Mouse (Mus musculus): ENCODE data around the gene Lpcat3. TPM values are rescaled to one million over a fixed set of nuclear protein-coding genes. Genes with fewer than 3 reads are reported as not detected.
"Not testable (repeated sequence)": the region's sequence is repeated elsewhere in the genome, so short reads cannot be mapped to it uniquely, and the experiment has no call there.

Lpcat3 gene
- total RNA-seq, 4 experiments from 2014 or later: 24.1 to 38.4 (median 31.4) TPM

DNA sequence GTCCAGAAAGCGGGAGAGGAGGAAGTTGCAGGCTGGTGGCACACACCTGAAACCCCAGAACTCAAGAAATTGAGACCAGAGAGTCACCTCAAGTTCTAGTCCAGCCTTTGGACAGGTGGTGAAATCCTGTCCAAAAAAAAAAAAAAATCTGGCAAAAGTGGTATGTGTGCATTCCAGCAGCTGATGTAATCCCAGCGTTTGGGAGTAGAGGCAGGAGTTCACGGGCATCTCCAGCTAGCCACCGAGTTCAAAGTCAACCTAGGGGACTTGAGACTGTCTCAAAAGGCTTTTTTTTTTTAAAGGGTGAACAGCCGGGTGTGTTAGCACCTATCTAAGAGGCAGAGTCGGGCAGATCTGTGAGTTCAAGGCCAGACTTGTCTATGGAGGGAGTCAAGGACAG lies 13.3 kb downstream of the Lpcat3 start:
- DNase-seq (ENCODE audit: low spot score in 2 of 2): no peak

DNA sequence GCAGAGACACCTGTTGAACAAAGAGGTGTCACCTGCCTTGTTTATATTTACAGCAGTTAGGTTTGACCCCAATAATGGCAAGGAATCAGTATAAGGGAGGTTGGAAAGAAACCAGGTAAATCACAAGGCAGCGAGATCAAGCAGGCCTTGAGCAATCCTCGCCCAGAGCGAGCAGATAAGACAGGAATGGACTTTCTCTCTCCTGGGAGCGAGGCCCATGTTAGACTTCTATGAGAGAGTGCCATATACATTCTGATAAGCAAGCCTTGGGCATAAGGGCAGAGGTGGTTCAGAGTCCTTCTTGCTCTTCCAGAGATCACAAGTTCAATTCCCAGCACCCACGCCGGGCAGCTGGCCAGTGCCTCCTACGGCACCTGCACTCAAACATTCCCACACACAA lies 15.9 kb downstream of the Lpcat3 start:
- DNase-seq (ENCODE audit: low spot score in 2 of 2): no peak

DNA sequence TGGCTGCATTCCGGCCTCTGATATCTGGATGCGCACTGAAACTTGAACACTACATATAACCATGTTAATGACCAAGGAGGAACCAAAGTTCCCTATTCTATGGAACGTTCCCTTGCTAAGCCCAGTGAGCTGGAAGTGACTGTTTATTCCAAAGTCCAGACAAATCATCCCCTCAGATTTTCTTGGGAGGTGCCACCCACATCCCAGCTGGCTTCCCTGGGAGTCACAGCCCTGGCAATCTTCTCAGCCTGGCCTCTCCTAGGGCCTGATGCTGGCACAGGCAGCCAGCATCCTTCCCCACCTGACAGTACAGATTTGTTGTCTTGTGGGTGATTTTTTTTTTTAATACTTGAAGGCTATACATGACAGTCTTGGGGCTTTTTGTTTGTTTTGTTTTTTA lies 16.7 kb downstream of the Lpcat3 start:
- DNase-seq (ENCODE audit: low spot score in 2 of 2): no peak

DNA sequence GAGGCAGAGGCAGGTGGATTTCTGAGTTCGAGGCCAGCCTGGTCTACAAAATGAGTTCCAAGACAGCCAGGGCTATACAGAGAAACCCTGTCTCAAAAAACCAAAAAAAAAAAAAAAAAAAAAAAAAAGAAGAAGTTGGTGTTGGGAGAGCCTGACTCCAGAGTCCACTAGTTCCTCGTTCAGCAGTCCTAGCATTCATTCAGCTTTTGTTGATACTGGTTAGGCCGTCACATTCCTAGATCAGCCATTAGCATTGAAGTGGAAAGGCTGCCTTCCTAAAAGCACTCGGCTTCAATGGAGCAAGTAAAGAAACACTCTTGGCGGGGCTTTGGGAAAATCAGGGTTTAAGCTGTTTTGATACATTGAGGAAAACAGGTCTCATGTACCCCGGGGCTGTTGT lies 19.5 kb downstream of the Lpcat3 start:
- DNase-seq (ENCODE audit: low spot score in 2 of 2): not testable (repeated sequence)

- DNase-seq (ENCODE audit: low spot score in 2 of 2): no peak
Measured at GRCm38 (mm10) chr6:124683591-124684417, 21.0 kb downstream of the Lpcat3 start.

DNA sequence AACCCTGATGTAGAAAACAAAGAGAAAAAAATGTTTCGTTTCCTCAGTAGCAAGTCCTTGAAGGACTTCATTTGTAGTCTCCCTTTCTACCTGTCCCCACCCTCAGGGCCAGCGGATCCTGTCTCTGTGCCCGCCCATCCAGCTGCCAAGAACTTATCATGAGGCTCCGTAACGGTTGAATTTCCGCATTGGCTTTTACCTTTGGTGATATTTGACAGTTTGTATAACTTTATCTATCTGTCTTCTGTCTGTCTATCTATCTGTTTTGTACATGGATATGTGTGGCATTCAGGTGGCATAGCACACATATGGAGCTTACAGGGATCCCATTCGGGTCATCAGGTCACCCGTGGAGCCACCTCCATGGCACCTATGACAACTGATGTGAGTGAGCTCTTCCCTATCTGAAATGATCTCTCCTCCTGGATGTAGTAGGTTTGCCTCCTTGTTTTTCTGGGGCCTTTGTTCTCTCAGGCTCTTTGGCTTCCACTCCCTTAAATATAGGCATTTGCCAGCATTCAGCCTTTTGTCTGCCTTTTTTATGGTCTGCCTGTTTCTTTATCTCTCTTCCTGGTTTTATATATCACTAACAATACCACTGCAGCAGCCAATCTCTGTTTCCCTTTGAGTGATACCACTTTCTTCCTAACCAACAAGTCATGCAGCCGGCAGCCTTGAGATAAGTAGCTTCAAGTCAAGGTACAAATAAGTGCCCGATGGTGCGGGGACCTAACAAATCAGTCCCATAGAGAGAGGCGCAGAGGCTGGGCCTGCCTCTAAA lies 23.0 kb downstream of the Lpcat3 start:
- DNase-seq (ENCODE audit: low spot score in 2 of 2): no peak

- not testable (repeated sequence) for DNase-seq (ENCODE audit: low spot score in 2 of 2)
Measured at GRCm38 (mm10) chr6:124686644-124687043, 23.8 kb downstream of the Lpcat3 start.

GRCm38 (mm10) chr6:124688151-124688758 lies 25.4 kb downstream of the Lpcat3 start:
- no peak for DNase-seq (ENCODE audit: low spot score in 2 of 2)

GRCm38 (mm10) chr6:124689011-124689410 lies 26.2 kb downstream of the Lpcat3 start:
- DNase-seq (ENCODE audit: low spot score in 2 of 2): no peak

DNA sequence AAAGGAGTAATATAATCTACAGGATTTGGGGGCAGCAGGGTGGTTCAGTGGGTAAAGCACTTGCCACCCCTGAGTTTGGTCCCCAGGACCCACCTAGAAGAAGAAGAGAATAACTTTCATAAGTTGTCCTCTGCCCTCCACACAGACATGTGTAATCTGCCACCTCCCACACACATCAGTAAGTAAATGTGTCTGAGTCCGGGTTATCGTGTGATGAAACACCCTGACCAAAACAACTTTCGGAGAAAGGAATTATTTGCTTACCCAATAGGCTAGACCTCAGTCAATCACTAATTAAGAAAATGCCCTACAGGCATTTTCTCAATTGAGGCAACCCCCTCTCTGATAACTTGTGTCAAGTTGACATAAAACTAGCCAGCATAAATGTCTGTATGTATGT lies 27.7 kb downstream of the Lpcat3 start:
- DNase-seq (ENCODE audit: low spot score in 2 of 2): no peak

DNA sequence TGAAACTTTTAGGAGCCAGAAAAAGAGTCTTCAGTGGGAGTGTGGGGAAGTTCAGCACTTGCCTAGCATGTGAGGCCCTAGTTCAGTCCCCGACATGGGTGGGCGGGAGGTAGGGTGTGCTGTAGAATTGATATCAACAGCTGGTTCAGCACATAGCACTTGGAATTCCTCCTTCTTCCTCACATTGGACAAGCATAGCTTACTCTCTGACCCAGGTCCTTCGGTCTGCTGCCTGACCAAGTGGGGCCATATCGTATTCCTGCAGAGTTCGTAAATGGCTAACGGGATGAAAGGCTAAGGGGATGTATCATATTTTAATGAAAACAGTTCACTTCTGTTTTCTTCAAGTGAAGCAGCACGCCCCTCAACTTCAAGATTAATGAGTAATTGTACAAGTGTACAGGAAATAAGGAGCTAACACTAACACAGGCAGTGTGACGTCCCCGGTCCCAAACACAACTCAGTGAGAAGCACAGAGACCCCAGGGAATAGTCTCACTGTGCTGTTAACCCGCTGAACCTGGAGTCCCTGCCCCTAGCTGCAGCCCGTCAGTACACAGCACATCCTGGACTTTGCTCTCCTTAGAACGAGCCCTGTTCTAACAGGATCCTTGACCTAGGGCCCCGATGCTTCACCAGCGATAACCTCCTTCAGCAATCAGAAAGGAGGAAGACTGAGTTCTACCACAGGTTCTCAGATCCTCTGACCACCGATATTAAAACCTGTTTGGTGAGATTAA lies 30.6 kb downstream of the Lpcat3 start:
- DNase-seq (ENCODE audit: low spot score in 2 of 2): no peak

DNA sequence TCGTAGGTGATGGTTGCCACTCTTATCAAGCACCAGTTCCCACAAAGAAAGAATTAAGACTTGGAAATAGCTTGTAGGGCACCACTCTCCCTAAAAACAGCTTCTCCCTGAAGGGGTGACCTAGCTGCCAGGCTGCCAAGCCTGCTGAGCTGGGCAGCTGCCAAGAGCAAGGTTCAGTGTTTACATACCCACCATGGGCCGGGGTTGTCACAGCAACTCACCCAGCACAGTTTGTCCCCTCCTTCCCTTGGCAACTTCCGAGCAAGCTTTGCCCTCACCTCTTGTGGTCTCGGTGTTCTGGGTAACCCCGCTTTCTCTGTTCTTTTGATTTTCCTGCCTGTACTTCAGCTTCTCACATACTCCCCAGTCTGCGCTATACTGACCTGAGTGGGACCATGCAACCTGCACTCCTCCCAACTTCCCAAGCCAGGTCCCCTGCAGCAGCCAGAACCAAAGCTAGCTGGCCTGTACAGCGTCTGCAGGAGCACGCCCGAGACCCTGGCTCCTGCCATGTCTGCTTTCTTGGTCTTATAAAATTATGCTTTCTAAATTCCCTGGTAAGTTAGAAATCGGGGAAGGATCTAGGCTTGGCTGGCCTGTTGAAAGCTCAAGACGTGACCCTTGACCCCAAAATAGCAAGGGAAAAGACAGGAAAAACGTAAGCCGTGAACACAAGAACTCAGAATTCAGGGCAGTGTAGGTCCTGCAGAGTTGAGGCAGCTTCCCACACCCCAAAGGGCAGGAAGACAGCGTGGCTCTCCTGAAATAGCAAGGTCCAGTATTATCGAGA lies 31.5 kb downstream of the Lpcat3 start:
- peak; percentile 74 to 80 for DNase-seq (ENCODE audit: low spot score in 2 of 2)

- DNase-seq (ENCODE audit: low spot score in 2 of 2): no peak
Measured at GRCm38 (mm10) chr6:124696441-124697150, 33.8 kb downstream of the Lpcat3 start.

DNA sequence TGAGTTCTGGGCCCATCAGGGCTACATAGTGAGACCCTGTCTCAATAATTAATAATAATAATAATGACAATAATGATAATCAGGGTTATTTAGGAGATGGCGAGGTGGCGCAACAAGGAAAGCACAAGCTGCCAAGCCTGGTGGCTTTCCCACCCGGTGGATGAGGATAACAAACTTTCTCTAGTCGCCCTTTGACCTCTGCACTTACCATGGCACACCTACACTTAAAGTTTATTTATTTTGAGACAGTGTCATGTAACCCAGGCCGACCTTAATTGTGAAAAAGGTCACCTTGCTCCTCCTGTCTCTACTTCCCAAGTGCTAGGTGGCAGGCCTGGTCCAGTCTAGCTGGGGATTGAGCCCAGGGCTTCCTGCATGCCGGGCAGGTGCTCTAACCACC lies 35.9 kb downstream of the Lpcat3 start:
- no peak for DNase-seq (ENCODE audit: low spot score in 2 of 2)

DNA sequence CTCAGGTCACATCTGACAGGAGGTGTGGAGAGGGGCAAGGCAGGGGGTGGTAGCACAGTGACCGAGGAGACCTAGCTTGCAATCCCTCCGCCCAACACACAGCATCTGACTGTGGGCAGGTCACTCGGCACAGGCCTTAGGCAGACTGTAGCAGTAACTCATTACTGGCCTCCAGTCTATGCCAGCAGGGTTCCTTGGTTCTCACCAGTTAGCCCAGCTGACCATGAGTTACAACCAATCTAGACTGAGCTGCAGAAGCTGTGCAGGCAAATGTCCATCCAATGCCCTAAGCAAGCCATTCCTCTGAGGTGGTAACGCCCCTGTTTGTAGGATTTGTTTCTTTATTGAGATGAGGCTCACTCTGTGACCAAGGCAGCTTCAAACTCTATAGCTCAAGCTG lies 36.5 kb downstream of the Lpcat3 start:
- DNase-seq (ENCODE audit: low spot score in 2 of 2): no peak

DNA sequence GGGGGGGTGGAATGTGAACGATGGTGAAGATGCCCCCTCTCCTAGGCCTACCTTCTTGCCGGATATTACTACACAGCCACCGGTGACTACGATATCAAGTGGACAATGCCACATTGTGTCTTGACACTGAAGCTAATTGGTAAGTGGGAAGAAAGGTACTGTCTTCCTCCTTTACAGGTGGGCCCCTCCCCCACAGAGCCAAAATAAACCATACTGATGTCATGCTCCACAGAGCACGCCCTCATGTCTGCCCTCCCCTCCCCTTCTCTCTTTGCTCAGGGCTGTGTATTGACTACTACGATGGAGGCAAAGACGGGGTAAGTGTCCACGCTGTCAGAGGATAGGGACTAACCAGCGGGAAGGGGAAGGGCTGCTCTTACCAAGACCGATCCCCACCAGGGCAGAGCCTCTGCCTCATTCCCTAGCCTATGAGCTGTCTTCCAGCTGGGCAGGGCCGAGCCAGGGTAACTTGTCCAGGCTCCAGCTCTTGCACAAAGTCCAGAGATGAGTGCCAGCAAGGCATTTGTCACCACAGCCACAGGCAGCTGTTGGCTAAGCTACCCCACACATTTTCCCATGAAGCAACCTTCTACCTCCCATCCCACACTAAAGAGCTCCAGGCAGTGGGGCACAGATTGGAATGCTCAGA lies 37.3 kb downstream of the Lpcat3 start:
- DNase-seq (ENCODE audit: low spot score in 2 of 2): peak; percentile 68 to 69

DNA sequence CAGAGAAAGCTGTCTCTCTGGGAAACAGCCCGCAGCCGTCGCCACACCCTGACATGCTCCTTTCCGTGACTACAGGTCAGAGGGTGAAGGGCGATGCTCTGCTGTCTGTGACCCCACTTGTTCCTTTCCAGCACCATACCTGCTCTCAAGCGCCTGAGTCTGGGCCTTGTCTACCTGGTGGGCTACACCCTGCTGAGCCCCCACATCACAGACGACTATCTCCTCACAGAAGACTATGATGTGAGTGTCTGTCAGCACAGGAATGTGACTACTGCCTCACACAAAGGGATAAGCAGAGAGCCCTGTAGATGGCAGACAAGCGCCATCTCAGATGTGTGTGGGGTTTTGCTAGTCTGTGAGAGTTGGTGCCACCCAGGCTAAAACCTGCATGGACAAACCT lies 38.5 kb downstream of the Lpcat3 start:
- DNase-seq (ENCODE audit: low spot score in 2 of 2): no peak

DNA sequence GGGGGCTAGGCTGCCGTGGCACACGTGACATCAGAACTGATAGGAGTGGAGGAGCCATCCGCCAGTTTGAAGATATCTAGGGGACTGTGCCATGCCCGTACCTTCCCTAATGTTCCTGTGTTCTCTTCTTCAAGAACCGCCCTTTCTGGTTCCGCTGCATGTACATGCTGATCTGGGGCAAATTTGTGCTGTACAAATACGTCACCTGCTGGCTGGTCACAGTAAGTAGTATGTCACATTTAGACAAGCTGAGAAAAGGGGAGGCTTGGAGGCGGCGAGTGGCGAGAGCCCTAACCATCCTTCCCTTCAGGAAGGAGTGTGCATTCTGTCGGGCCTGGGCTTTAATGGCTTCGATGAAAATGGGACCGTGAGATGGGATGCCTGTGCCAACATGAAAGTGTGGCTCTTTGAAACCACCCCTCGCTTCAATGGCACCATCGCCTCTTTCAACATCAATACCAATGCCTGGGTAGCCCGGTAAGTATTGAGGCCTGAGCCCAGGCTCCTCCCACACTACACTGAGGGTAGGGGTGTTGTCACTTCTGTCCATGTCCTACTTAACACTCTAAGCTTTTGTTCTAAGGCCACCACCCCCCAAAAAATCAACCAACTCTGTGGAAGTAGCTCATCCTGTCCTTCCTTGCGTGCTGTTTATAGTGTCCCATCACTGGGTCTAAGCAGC lies 39.4 kb downstream of the Lpcat3 start:
- DNase-seq (ENCODE audit: low spot score in 2 of 2): no peak

DNA sequence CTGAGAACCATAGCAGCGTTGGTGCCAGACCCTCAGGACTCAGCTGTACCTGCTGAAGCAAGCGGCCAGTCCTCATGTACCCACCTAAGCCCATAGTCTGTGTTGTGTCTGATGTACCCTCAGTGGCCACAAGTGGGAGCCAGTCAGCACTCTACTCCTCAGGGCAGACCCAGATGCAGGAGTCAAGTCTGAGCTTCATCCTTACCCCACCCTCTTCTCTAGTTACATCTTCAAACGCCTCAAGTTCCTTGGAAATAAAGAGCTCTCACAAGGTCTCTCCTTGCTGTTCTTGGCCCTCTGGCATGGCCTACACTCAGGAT lies 39.9 kb downstream of the Lpcat3 start:
- DNase-seq (ENCODE audit: low spot score in 2 of 2): peak; percentile 67 to 73
